Mouse (Mus musculus) forebrain, embryonic 10.5 days (tissue): ENCODE data around the gene Togaram2. TPM values are rescaled to one million over a fixed set of nuclear protein-coding genes. Genes with fewer than 3 reads are reported as not detected.

Experiments used
- DNase-seq: peaks from one replicate; pipeline ENCODE4 v3.0.0-alpha.2; 2017; ENCODE audit warnings: low spot score; ENCODE audit errors: extremely low spot score
- H3K27ac ChIP-seq: fragments of 300-500 bp; sonication (generic); 2 replicates; pipeline ENCODE4 v1.5.1; 2016; ENCODE audit warnings: mild to moderate bottlenecking
- H3K27me3 ChIP-seq: fragments of 300-500 bp; sonication (generic); 2 replicates; pipeline ENCODE4 v1.6.1; 2016; ENCODE audit warnings: mild to moderate bottlenecking; ENCODE audit not compliant: poor library complexity, severe bottlenecking
- H3K36me3 ChIP-seq: fragments of 300-500 bp; sonication (generic); replicated peaks from 2 replicates; pipeline ENCODE4 v1.6.1; 2016; ENCODE audit warnings: mild to moderate bottlenecking, moderate library complexity
- H3K4me1 ChIP-seq: fragments of 300-500 bp; sonication (generic); 2 replicates; pipeline ENCODE4 v1.6.1; 2016
- H3K4me3 ChIP-seq: fragments of 300-500 bp; sonication (generic); 2 replicates; pipeline ENCODE4 v1.5.1; 2016; ENCODE audit warnings: mild to moderate bottlenecking, moderate library complexity
- H3K9me3 ChIP-seq: fragments of 300-500 bp; sonication (generic); 2 replicates; pipeline ENCODE4 v1.6.1; 2016; ENCODE audit warnings: mild to moderate bottlenecking, moderate library complexity
- WGBS: fragments of 180-500 bp; shearing (Covaris S2); methylation state at CpG from one replicate; pipeline ENCODE4 v1.1.7; 2016; 5-methylcytosine and 5-hydroxymethylcytosine counted together
- polyA plus RNA-seq: library from polyadenylated mRNA; unstranded; fragments of >200 nt; fragmentation: Nextera tagmentation; extraction: Ambion mirVana; gene quantifications from 2 replicates; pipeline ENCODE4 v1.2.1, GENCODE M21; 2016

The Togaram2 gene
- polyA plus RNA-seq, 1 experiment from 2014 or later, result not detected

DNA sequence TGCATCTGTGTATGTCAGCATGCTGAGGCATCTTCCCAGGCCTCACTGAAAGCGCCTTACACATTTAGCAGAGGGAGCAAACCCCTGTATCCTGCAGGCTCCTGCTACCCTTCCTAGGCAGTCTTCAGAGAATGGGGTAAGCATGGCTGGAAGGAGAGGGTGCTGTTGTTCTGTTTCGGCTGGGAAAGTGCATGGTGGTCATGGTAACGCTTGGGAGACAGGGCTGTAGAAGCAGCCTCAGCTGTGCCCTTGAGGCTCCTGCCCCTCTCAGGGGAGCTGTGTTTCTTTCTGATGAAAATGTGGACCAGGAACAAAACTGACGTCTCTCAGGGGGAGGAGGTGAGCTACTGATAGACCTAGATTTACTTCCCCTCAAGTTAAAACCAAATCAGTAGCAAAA, 34.7 kb downstream of the Togaram2 start:
- H3K4me3 ChIP-seq, result no peak overlapping the region
- no peak for DNase-seq
- H3K9me3 ChIP-seq, result peaks cover 4% of the 10 kb centered on the region; the same call in 1 of the 2 replicates
- WGBS, result 64% methylated on average over 4 of the region's 4 CpGs
- H3K27ac ChIP-seq, result no peak overlapping the region
- no peaks in the 10 kb centered on the region for H3K27me3 ChIP-seq
- H3K36me3 ChIP-seq, result no peaks in the 10 kb centered on the region
- H3K4me1 ChIP-seq, result 0 out of 2 replicates have a peak, but pooled peaks cover 5% of the 10 kb centered on the region

DNA sequence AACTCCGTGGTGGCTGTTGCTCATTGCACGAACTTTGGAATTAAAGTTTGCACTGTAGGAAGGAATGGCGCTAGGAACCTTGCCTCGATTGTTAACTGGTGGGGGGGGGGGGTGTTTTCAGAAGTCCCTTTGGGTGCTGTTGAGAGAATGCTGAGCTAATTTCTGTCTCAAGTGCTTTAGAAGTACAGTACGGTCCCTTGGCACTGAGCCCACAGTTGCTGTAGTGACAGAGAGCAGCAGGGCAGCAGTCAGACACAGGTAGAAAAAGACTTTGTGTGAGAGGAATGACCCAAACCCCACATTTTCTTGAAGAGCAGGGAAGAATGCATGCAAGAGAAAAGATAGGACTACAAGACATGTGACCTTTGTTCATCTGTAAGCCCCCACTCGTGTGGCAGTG, 39.2 kb downstream of the Togaram2 start:
- Histone ChIP-seq H3K36me3 (no peaks in the 10 kb centered on the region), H3K27ac (no peak overlapping the region)

DNA sequence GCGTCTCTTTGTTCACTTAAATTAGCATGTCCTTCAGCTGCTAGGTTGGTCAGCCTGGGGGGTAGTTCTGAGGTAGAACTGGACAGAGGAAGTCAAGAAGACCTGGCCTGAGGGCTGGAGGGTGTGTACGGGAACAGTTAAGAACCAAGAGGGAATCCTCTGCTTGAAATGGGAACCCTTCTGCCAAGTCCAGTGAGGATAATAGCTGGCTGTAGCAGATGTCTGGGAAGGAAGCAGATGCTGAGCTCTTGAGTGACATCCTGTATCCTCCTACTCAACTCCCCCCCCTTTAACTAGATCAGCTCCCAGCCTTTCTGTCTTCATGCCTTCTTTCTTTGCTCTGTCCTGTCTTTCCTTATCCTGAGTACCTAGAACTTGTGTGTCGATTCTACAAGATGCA, 42.0 kb downstream of the Togaram2 start:
- H3K4me1 ChIP-seq, result 0 out of 2 replicates have a peak, but pooled peaks cover 3% of the 10 kb centered on the region
- no peaks in the 10 kb centered on the region for H3K27me3 ChIP-seq
- no peaks in the 10 kb centered on the region for H3K9me3 ChIP-seq
- no peak overlapping the region for H3K27ac ChIP-seq
- no peaks in the 10 kb centered on the region for H3K36me3 ChIP-seq
- WGBS, result 81% methylated on average over 3 of the region's 3 CpGs
- H3K4me3 ChIP-seq, result no peak overlapping the region
- no peak for DNase-seq

More for the DNA sequence above, 39.2 kb downstream of the Togaram2 start:
- 0 out of 2 replicates have a peak, but pooled peaks cover 5% of the 10 kb centered on the region for H3K4me1 ChIP-seq
- WGBS, result 89% methylated on average over 6 of the region's 6 CpGs
- H3K27me3 ChIP-seq, result no peaks in the 10 kb centered on the region
- no peak for DNase-seq
- H3K4me3 ChIP-seq, result no peak overlapping the region
- H3K9me3 ChIP-seq, result no peaks in the 10 kb centered on the region

DNA sequence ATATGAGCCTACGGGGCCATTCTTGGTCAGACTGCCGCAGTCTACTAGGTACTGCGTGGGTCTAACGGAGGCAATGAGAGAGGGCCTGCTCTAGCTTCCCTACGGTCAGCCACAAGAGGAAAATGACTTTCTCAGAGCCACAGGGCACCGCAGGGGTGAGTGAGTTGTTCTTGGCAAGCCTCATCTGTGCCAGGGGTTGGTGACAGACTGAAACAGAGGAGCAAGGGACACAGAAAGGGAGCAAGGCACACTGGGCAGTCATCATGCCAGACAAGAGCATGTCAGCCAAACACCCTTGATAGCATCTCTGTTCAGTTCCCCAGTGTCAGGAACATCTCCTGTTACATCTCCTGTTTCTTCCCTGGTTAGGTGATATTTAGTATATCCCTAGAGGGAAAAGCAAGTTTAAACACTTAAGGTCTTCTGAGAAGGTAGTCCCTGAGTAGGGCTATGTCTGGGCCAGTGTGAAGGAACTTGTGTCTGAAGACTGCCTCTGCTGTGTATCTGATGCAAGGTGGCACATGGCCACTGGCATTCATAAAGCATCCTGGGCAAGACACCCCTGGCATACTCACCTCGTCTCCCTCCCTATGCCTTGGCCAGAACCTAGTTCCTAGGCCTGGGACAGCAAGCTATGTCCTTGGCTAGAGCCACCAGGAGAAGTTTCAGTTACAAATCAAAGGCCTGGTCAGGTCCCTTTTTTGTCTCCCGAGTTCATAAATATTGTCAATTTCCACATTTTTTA, 45.0 kb downstream of the Togaram2 start:
- 92% methylated on average over 8 of the region's 8 CpGs for WGBS

DNA sequence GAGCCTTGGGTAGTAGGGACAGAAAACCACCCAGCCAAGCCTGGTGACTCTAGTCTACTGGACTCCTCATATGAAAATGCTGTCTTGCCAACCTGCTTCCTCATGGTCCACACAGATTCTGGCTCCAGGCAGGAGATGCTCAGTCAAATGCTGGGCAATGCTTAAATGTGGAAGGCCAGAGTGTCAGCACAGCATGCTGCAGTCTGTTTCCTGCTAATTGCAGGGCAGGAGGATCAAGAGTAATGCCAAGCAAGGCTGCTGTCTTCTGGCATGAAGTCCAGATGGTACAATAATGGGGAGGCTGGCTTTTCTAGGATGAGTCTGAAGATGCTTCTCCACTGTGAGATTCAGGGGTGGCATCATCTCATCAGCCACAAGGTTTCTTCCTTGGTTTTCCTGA, 47.4 kb downstream of the Togaram2 start:
- no peak overlapping the region for H3K4me3 ChIP-seq
- H3K4me1 ChIP-seq, result no peaks in the 10 kb centered on the region
- H3K27ac ChIP-seq, result no peak overlapping the region
- H3K27me3 ChIP-seq, result no peaks in the 10 kb centered on the region
- no peak for DNase-seq
- H3K9me3 ChIP-seq, result no peaks in the 10 kb centered on the region
- H3K36me3 ChIP-seq, result no peaks in the 10 kb centered on the region

More for the DNA sequence above, 45.0 kb downstream of the Togaram2 start:
- Histone ChIP-seq H3K4me1 (no peaks in the 10 kb centered on the region), H3K27ac (no peak overlapping the region), H3K27me3 (no peaks in the 10 kb centered on the region), H3K9me3 (no peaks in the 10 kb centered on the region), H3K4me3 (no peak overlapping the region), H3K36me3 (no peaks in the 10 kb centered on the region)
- DNase-seq, result no peak

DNA sequence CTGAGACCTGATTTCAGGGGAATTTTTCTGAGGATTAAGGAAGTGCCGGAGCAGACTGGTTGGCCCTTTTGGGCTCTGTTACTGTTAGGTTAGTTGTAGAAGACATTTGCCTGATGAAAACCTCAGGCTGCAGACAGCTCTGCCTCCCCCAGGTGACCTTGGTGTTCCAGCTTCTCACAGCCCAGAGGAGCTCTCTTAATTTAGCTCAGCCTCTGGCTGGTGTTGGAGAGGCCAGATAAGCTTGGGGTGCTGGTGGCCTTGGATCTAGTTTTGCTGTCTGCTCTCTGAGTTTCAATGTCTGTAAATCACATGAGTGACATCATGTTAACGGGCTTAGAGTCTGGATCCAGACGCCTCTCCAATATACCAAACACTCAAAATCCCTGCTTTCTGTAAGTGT, 48.0 kb downstream of the Togaram2 start:
- Histone ChIP-seq H3K4me1 (no peaks in the 10 kb centered on the region), H3K9me3 (no peaks in the 10 kb centered on the region), H3K4me3 (no peak overlapping the region), H3K27me3 (no peaks in the 10 kb centered on the region), H3K27ac (no peak overlapping the region), H3K36me3 (no peaks in the 10 kb centered on the region)
- DNase-seq, result no peak
- WGBS, result 86% methylated on average over 3 of the region's 3 CpGs

DNA sequence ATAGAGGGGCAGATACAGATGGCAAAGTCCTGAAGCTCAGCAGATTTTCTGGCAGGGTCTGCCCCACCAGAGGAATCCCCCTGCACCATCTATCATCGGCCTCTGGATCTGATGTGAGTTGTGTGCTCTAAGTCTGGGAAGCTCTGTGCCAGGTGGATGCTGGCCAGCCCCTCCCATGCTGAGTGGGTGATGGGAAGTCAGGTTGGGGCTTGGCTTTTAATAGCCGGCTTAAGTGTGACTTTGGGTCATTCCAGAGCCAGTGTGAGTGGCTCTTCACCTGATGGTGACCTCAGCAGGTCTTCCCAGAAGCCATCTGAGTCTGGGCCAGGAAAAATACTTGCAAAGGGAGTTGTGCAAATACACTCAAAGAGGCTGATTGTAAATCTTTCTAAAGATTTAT, 57.6 kb downstream of the Togaram2 start:
- WGBS, result 76% methylated on average over 2 of the region's 2 CpGs
- DNase-seq, result no peak
- no peaks in the 10 kb centered on the region for H3K36me3 ChIP-seq
- H3K4me3 ChIP-seq, result no peak overlapping the region
- H3K9me3 ChIP-seq, result peaks cover 2% of the 10 kb centered on the region; the same call in 1 of the 2 replicates
- H3K4me1 ChIP-seq, result no peaks in the 10 kb centered on the region
- no peak overlapping the region for H3K27ac ChIP-seq
- no peaks in the 10 kb centered on the region for H3K27me3 ChIP-seq

DNA sequence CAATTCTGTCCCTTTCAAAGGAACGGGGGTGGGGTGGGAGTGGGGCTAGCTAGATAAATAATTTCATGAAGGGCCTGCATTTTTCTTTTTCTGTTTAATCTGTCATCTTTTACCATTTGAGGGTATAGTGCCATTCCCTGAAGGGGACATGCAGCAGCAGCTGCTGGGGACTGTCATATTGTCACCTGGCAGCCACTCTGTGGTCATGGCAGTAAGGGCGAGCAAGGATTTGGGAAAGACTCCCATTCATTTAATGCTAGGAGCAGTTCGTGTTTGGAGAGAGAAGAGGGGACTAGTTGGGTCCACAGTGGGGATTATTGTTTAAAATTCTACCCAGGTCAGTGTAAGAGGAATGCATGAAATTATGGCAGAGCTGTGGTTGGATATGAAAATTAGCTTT, 63.4 kb downstream of the Togaram2 start:
- DNase-seq, result no peak
- no peaks in the 10 kb centered on the region for H3K27me3 ChIP-seq
- no peaks in the 10 kb centered on the region for H3K36me3 ChIP-seq
- peaks cover 2% of the 10 kb centered on the region; the same call in 1 of the 2 replicates for H3K9me3 ChIP-seq
- H3K4me3 ChIP-seq, result no peak overlapping the region
- 0 out of 2 replicates have a peak, but pooled peaks cover 4% of the 10 kb centered on the region for H3K4me1 ChIP-seq
- H3K27ac ChIP-seq, result no peak overlapping the region
- 76% methylated on average over 3 of the region's 3 CpGs for WGBS

DNA sequence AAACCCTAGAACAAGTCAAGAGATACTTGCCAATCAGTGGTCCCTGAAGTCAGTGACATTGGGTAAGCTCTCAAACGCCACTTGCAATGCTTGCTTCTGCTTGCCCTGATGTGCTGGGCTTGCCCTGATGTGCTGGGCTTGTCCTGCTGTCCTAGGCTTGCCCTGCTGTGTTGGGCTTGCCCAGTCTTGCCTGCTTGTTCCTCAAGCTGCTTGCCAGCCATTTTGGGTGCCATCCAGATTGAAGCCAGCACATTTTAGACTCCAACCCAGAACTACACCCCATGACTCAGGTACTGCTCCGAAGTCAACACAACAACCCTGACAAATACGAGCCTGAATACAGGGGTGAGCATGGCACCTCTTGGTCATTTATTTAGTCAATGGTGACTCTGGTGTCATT, 69.1 kb downstream of the Togaram2 start:
- 89% methylated on average over 3 of the region's 3 CpGs for WGBS
- Histone ChIP-seq H3K27me3 (no peaks in the 10 kb centered on the region), H3K9me3 (no peaks in the 10 kb centered on the region), H3K36me3 (no peaks in the 10 kb centered on the region), H3K4me3 (no peak overlapping the region), H3K4me1 (peaks cover 28% of the 10 kb centered on the region), H3K27ac (no peak overlapping the region)
- no peak for DNase-seq

DNA sequence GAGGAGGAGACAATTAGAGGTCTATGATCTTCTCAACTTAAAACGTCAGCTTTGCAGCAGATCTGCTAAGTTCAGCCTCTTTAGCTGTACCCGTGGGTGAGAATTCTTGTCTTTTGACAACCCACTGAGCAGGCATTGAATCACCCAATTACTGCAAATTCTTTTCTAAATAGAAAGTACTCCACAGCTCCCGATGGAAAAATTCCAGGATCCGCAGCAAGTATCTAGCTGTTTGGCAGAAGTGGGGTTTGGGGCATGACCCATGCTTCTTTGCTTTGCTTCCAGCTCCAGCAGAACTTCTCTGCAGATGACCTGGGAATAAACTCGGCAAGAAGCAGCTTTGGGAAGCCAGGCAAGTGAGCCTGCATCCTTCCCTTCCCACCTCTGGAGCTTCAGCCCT, 69.9 kb downstream of the Togaram2 start:
- DNase-seq, result no peak
- no peaks in the 10 kb centered on the region for H3K9me3 ChIP-seq
- no peaks in the 10 kb centered on the region for H3K36me3 ChIP-seq
- H3K27ac ChIP-seq, result 0 out of 2 replicates have a peak overlapping the region, but pooled peaks have one; percentile 13
- no peak overlapping the region for H3K4me3 ChIP-seq
- no peaks in the 10 kb centered on the region for H3K27me3 ChIP-seq
- peaks cover 31% of the 10 kb centered on the region for H3K4me1 ChIP-seq
- 23% methylated on average over 5 of the region's 5 CpGs for WGBS

DNA sequence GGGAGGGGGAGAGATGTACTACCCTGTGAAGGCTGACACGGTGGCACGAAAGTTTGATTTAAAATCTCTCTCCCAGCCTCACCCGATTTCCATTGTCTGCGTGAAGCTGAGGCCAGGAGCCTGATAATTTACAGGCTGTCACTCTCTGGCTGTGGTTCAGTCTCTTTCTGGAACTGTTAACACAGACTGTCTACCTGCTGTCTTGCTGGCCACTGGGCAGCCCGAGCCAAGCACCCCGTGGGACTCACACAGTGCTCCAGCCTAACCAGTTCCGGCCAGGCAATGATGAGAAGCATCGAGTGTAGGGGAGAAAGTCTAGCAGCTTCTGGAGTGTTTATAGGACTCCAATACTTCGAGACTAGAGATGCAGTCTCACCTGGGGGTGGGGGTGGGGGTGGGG, 73.1 kb downstream of the Togaram2 start:
- Histone ChIP-seq H3K9me3 (no peaks in the 10 kb centered on the region), H3K36me3 (no peaks in the 10 kb centered on the region), H3K4me1 (peaks cover 35% of the 10 kb centered on the region), H3K27ac (no peak overlapping the region; the same call in 1 of the 2 replicates), H3K27me3 (no peaks in the 10 kb centered on the region), H3K4me3 (no peak overlapping the region)
- WGBS, result 94% methylated on average over 9 of the region's 9 CpGs
- no peak for DNase-seq

DNA sequence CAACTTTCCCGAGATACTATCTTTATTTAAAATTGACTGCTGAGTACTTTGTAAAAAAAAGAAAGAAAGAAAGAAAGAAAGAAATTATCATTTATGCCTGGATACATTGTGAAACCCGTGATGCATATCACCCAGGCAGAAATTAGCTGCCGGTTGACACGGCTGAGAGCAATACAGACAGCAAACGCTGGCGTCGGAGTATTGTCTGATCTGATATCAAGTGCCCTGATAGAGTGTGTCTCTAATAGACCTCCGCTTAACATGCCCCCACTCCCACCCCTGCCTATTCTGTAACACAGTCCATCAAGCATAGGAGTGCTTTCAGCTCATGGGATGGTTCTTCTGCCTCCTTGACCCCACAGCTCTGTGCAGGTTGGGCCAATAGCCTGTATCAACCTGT, 74.5 kb downstream of the Togaram2 start:
- H3K27me3 ChIP-seq, result no peaks in the 10 kb centered on the region
- WGBS, result 89% methylated on average over 8 of the region's 8 CpGs

DNA sequence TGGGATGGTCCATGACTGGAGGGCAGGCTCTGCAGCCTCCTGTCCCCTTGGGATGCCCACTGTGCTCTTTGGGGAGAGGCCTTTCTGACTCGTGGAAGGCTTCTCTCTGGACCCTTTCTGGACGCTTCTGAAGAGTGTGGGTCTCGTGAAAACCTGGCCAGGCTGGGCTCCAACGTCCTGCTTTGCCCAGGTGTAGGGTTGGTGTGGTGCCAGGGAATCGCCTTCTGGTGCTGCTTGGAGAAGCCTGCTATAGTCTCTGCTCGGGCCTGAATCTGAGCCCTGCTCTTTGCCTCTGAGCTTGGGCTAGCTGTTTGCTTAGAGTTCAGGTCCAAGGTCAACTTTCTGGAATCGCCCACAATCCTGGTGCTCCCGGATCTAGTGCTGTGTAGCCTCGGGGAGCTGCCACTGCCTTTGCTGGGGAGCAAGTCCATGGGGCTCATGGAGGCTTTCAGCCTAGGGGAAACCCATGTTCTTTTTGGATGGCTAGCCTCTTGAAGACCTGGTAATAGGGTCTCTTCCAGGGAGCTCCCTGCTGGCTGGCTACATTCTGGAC, 76.6 kb downstream of the Togaram2 start:
- H3K27ac ChIP-seq, result 0 out of 2 replicates have a peak overlapping the region, but pooled peaks have one; percentile 22
- WGBS, result 86% methylated on average over 9 of the region's 9 CpGs
- no peak for DNase-seq
- H3K4me3 ChIP-seq, result no peak overlapping the region
- H3K36me3 ChIP-seq, result no peaks in the 10 kb centered on the region
- H3K9me3 ChIP-seq, result no peaks in the 10 kb centered on the region
- peaks cover 19% of the 10 kb centered on the region for H3K4me1 ChIP-seq
- H3K27me3 ChIP-seq, result no peaks in the 10 kb centered on the region

More for the DNA sequence above, 74.5 kb downstream of the Togaram2 start:
- Histone ChIP-seq H3K4me1 (peaks cover 34% of the 10 kb centered on the region), H3K27ac (no peak overlapping the region), H3K4me3 (no peak overlapping the region), H3K36me3 (no peaks in the 10 kb centered on the region), H3K9me3 (no peaks in the 10 kb centered on the region)
- no peak for DNase-seq
